Mouse (Mus musculus): ENCODE measurements around the gene Fam207a. TPM values are rescaled to one million over a fixed set of nuclear protein-coding genes. Genes with fewer than 3 reads are reported as not detected.

The Fam207a gene
- 11.5 and 11.7 TPM in 2 replicates for total RNA-seq (2015)
- total RNA-seq (2017): 36.3 and 46.5 TPM in 2 replicates

GRCm38 (mm10) chr10:77515385-77516348 is at the start of gene Fam207a:
TSS of gene Fam207a (minus strand) at chr10:77515785.
- peak; percentile 85 for ATAC-seq (ENCODE audit: poor library complexity, severe bottlenecking)

- ATAC-seq (ENCODE audit: poor library complexity, severe bottlenecking): no peak
Measured at GRCm38 (mm10) chr10:77565005-77565404, 49.4 kb upstream of the Fam207a start.

GRCm38 (mm10) chr10:77561508-77561907 is 45.9 kb upstream of the Fam207a start:
- no peak for ATAC-seq (ENCODE audit: poor library complexity, severe bottlenecking)

GRCm38 (mm10) chr10:77560830-77561229 is 45.2 kb upstream of the Fam207a start:
- no peak for ATAC-seq (ENCODE audit: poor library complexity, severe bottlenecking)

GRCm38 (mm10) chr10:77560090-77560489 is 44.5 kb upstream of the Fam207a start:
- no peak for ATAC-seq (ENCODE audit: poor library complexity, severe bottlenecking)

- ATAC-seq (ENCODE audit: poor library complexity, severe bottlenecking): no peak
Measured at GRCm38 (mm10) chr10:77557641-77558040, 42.1 kb upstream of the Fam207a start.

GRCm38 (mm10) chr10:77556631-77557030 is 41.0 kb upstream of the Fam207a start:
- ATAC-seq (ENCODE audit: poor library complexity, severe bottlenecking): no peak

GRCm38 (mm10) chr10:77554918-77555317 is 39.3 kb upstream of the Fam207a start:
- ATAC-seq (ENCODE audit: poor library complexity, severe bottlenecking): peak; percentile 29

- no peak for ATAC-seq (ENCODE audit: poor library complexity, severe bottlenecking)
Measured at GRCm38 (mm10) chr10:77553285-77553684, 37.7 kb upstream of the Fam207a start.

GRCm38 (mm10) chr10:77552162-77552561 is 36.6 kb upstream of the Fam207a start:
- no peak for ATAC-seq (ENCODE audit: poor library complexity, severe bottlenecking)

GRCm38 (mm10) chr10:77550874-77551273 is 35.3 kb upstream of the Fam207a start:
- ATAC-seq (ENCODE audit: poor library complexity, severe bottlenecking): peak; percentile 86

GRCm38 (mm10) chr10:77548576-77548975 is 33.0 kb upstream of the Fam207a start:
- ATAC-seq (ENCODE audit: poor library complexity, severe bottlenecking): peak; percentile 30

GRCm38 (mm10) chr10:77544916-77545315 is 29.3 kb upstream of the Fam207a start:
- peak; percentile 69 for ATAC-seq (ENCODE audit: poor library complexity, severe bottlenecking)

GRCm38 (mm10) chr10:77543226-77543625 is 27.6 kb upstream of the Fam207a start:
- ATAC-seq (ENCODE audit: poor library complexity, severe bottlenecking): 0 out of 2 replicates have a peak, but pooled peaks have one; percentile 28

GRCm38 (mm10) chr10:77541864-77542666 is 26.5 kb upstream of the Fam207a start:
- no peak for ATAC-seq (ENCODE audit: poor library complexity, severe bottlenecking)

- ATAC-seq (ENCODE audit: poor library complexity, severe bottlenecking): peak; percentile 28
Measured at GRCm38 (mm10) chr10:77540576-77541102, 25.1 kb upstream of the Fam207a start.

GRCm38 (mm10) chr10:77539320-77539945 is 23.8 kb upstream of the Fam207a start:
- ATAC-seq (ENCODE audit: poor library complexity, severe bottlenecking): no peak

- peak; percentile 26 for ATAC-seq (ENCODE audit: poor library complexity, severe bottlenecking)
Measured at GRCm38 (mm10) chr10:77537215-77538209, 21.9 kb upstream of the Fam207a start.

- ATAC-seq (ENCODE audit: poor library complexity, severe bottlenecking): peak; percentile 76
Measured at GRCm38 (mm10) chr10:77536727-77537126, 21.1 kb upstream of the Fam207a start.
